Mouse (Mus musculus) hindbrain, postnatal 0 days (tissue): ENCODE measurements around the gene Ddx4. TPM values are rescaled to one million over a fixed set of nuclear protein-coding genes. Genes with fewer than 3 reads are reported as not detected.

ENCODE experiments used
- ATAC-seq: fragments of 200-750 bp; cut with Nextera tagmentation; 2 replicates; pipeline ENCODE4 v1.8.0; 2017; ENCODE audit warnings: mild to moderate bottlenecking, moderate TSS enrichment, moderate library complexity
- DNase-seq: peaks from one replicate; pipeline ENCODE4 v3.0.0-alpha.2; 2015; ENCODE audit warnings: low spot score
- H3K27ac ChIP-seq: fragments of 300-500 bp; sonication (generic); 2 replicates; pipeline ENCODE4 v1.5.1; 2014; ENCODE audit warnings: mild to moderate bottlenecking
- H3K27me3 ChIP-seq: fragments of 300-500 bp; sonication (generic); 2 replicates; pipeline ENCODE4 v1.6.1; 2014; ENCODE audit warnings: low read length, mixed read lengths; ENCODE audit not compliant: insufficient read depth
- H3K36me3 ChIP-seq: fragments of 300-500 bp; sonication (generic); 2 replicates; pipeline ENCODE4 v1.6.1; 2014; ENCODE audit warnings: low read length, mixed read lengths; ENCODE audit not compliant: insufficient read depth
- H3K4me1 ChIP-seq: fragments of 300-500 bp; sonication (generic); 2 replicates; pipeline ENCODE4 v1.6.1; 2014; ENCODE audit warnings: antibody characterized with exemption, low read length, mixed read lengths; ENCODE audit not compliant: insufficient read depth
- H3K4me2 ChIP-seq: fragments of 300-500 bp; sonication (generic); 2 replicates; pipeline ENCODE4 v1.6.1; 2014; ENCODE audit warnings: low read depth, mild to moderate bottlenecking, low read length, moderate library complexity, mixed read lengths
- H3K4me3 ChIP-seq: fragments of 300-500 bp; sonication (generic); 2 replicates; pipeline ENCODE4 v1.5.1; 2014; ENCODE audit warnings: low read length
- H3K9ac ChIP-seq: fragments of 300-500 bp; sonication (generic); replicated peaks from 2 replicates; pipeline ENCODE4 v1.6.1; 2014; ENCODE audit warnings: mild to moderate bottlenecking, low read length, moderate library complexity, mixed read lengths
- H3K9me3 ChIP-seq: fragments of 300-500 bp; sonication (generic); 2 replicates; pipeline ENCODE4 v1.6.1; 2016; ENCODE audit warnings: low read length, mixed read lengths
- CTCF ChIP-seq: IDR thresholded peaks from 2 replicates; pipeline ENCODE4 v1.5.1; 2016; ENCODE audit warnings: antibody characterized with exemption, control low read depth, low read depth
- WGBS: fragments of 180-500 bp; shearing (Covaris S2); extraction: QIAGEN DNeasy Blood & Tissue Kit; methylation state at CpG from one replicate; pipeline ENCODE4 v1.1.7; 2014; 5-methylcytosine and 5-hydroxymethylcytosine counted together
- polyA plus RNA-seq: library from polyadenylated mRNA; unstranded; fragments of >200 nt; fragmentation: Nextera tagmentation; extraction: Ambion mirVana; gene quantifications from 2 replicates; pipeline ENCODE4 v1.2.1, GENCODE M21; 2015
- total RNA-seq: library from RNA; depleted of rRNA; stranded (reverse); fragments of >200 nt; gene quantifications from 2 replicates; pipeline ENCODE4 v1.2.3, GENCODE M21; 2014

Gene Ddx4
- total and polyA plus RNA-seq, 2 experiments from 2014 or later, result 0.37 to 0.41 TPM

DNA sequence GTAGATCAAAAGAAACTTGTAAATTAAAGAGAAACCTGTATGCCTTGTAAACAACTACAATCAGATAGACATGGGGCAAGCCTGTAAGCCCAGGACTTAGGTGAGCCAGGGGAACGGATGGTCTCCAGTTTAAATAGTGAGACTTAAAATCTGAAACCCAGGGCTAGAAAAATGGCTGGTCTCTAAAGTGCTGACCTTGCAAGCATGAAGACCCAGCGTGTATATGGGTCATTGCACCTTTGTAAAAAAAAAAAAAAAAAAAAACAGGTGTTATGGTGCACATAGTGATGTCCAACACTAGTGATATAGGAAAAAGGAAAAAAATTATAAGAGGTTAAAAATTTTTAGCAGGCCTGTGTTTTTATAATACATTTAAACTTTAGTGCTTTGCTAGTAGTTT, 9.4 kb upstream of the Ddx4 start:
- Histone ChIP-seq H3K27me3 (no peaks in the 10 kb centered on the region), H3K9ac (no peak overlapping the region), H3K27ac (no peak overlapping the region), H3K4me2 (peak overlapping the region; percentile 74), H3K36me3 (no peaks in the 10 kb centered on the region), H3K9me3 (no peaks in the 10 kb centered on the region), H3K4me1 (no peaks in the 10 kb centered on the region), H3K4me3 (peak overlapping the region; percentile 77; the same call in 1 of the 2 replicates)
- no peak for ATAC-seq
- no peak for DNase-seq
- no peak for TF ChIP-seq CTCF
- 71% methylated on average over 2 of the region's 2 CpGs for WGBS

- Histone ChIP-seq H3K9ac (peak within 1 kb of the TSS; percentile 68), H3K36me3 (no peaks in the 10 kb centered on the region), H3K9me3 (no peaks in the 10 kb centered on the region), H3K27me3 (no peaks in the 10 kb centered on the region), H3K4me2 (peak within 1 kb of the TSS; percentile 74), H3K4me1 (no peaks in the 10 kb centered on the region), H3K27ac (peak within 1 kb of the TSS; percentile 76), H3K4me3 (peak within 1 kb of the TSS; percentile 77)
- WGBS, result under 1% methylated on average over 33 of the region's 33 CpGs
- ATAC-seq (peak; percentile 99), DNase-seq (peak; percentile 97)
- no peak for TF ChIP-seq CTCF
Observed at GRCm38 (mm10) chr13:112660574-112661381, 8.5 kb upstream of the Ddx4 start, which contains the start of gene Slc38a9. Gene Slc38a9, plus strand, starts transcription at chr13:112660751.

GRCm38 (mm10) chr13:112659986-112660573, 7.8 kb upstream of the Ddx4 start:
- ATAC-seq (peak; percentile 27), DNase-seq (no peak)
- no peak for TF ChIP-seq CTCF
- no peaks in the 10 kb centered on the region for H3K36me3 ChIP-seq
- 3% methylated on average over 10 of the region's 10 CpGs for WGBS
- H3K9me3 ChIP-seq, result no peaks in the 10 kb centered on the region
- 0 out of 2 replicates have a peak overlapping the region, but pooled peaks have one; percentile 76 for H3K27ac ChIP-seq
- H3K4me3 ChIP-seq, result peak overlapping the region; percentile 77
- no peaks in the 10 kb centered on the region for H3K4me1 ChIP-seq
- H3K4me2 ChIP-seq, result peak overlapping the region; percentile 74
- no peaks in the 10 kb centered on the region for H3K27me3 ChIP-seq
- H3K9ac ChIP-seq, result peak overlapping the region; percentile 68

DNA sequence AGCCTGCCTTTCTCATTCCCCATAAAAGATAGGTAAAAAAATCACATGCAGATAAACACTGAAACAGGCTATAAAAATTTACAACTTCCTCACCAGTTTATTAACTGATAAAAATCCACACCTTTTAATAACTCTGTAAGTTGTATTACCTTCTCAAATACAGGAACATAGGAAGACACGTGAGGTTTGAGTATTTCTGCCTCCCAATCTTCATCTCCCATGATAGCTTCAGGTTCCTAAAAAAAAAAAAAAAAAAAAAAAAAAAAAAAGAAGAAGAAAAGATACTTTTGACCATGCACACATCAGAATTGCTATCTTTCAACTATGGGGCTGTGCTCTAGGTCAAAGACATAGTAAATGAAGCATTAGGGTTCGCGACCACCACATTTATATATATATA, 1.1 kb downstream of the Ddx4 start:
- no peak for TF ChIP-seq CTCF
- H3K9me3 ChIP-seq, result 0 out of 2 replicates have a peak, but pooled peaks cover 4% of the 10 kb centered on the region
- 89% methylated on average over 3 of the region's 3 CpGs for WGBS
- no peaks in the 10 kb centered on the region for H3K36me3 ChIP-seq
- no peak for DNase-seq
- no peak for ATAC-seq
- H3K4me2 ChIP-seq, result no peak overlapping the region
- H3K9ac ChIP-seq, result no peak overlapping the region
- H3K4me1 ChIP-seq, result no peaks in the 10 kb centered on the region
- no peak overlapping the region for H3K27ac ChIP-seq
- no peaks in the 10 kb centered on the region for H3K27me3 ChIP-seq
- H3K4me3 ChIP-seq, result no peak overlapping the region

GRCm38 (mm10) chr13:112645529-112646186, 6.6 kb downstream of the Ddx4 start:
- 61% methylated on average over 1 of the region's 1 CpGs for WGBS
- Histone ChIP-seq H3K9ac (no peak overlapping the region), H3K27ac (no peak overlapping the region), H3K9me3 (no peaks in the 10 kb centered on the region), H3K27me3 (no peaks in the 10 kb centered on the region), H3K4me3 (no peak overlapping the region), H3K4me2 (no peak overlapping the region), H3K4me1 (no peaks in the 10 kb centered on the region), H3K36me3 (no peaks in the 10 kb centered on the region)
- no peak for DNase-seq
- no peak for ATAC-seq
- TF ChIP-seq CTCF, result no peak

DNA sequence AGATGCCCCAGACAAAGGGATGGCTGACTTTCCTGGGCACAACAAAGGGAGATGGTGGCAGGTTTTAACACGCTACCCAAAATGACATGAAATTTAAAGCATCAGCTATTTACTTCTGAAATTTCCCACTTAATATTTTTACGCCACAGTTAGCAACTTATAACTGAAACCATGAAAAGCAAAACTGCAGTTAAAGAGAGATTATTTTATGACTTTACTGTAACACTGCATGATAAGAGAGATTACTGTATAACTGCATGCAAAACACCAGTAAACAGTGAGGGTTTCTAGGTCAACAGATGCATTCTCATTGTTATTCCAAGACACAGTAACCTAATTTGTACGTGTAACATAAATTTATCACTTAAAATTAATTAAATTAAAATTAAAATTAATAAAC, 7.3 kb downstream of the Ddx4 start:
- Histone ChIP-seq H3K4me3 (no peak overlapping the region), H3K36me3 (no peaks in the 10 kb centered on the region), H3K4me2 (no peak overlapping the region), H3K9me3 (no peaks in the 10 kb centered on the region), H3K4me1 (no peaks in the 10 kb centered on the region), H3K27me3 (no peaks in the 10 kb centered on the region), H3K9ac (no peak overlapping the region), H3K27ac (no peak overlapping the region)
- ATAC-seq (no peak), DNase-seq (no peak)
- WGBS, result 83% methylated on average over 3 of the region's 3 CpGs
- no peak for TF ChIP-seq CTCF
